In the genomic region with DNA sequence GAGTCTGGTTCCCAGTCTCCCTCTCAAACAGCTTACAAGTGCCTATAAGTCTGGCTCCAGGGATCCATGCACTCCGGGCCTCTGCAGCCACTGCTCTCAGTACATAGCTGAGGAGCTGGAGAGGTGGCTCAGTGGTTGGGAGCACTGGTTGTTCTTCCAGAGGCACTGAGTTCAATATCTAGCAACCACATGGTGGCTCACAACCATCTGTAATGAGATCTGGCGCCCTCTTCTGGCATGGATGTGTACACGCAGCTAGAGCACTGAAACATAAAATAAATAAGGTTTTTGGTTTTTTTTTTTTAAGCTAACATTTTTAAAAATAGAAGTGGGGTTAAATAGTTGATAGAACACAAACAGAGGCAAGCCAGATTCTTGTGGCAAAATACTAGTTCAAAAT, we compare ENCODE assay signal across 8 mouse cellular contexts.
DNase-seq lines count a peak whose midpoint lies in the region; ATAC-seq and TF ChIP-seq lines count a peak whose summit lies in the region.

No protein-coding gene starts in this region.

- POLR2A ChIA-PET in Patski (lab: Charles Lee): interaction anchor here (1.6 kb wide), 1 partner anchor 10 kb away, joined by 3 read pairs; no protein-coding TSS in a partner anchor

- H3K27me3 ChIP-seq in heart, postnatal 0 days (ENCODE audit: control insufficient read depth, insufficient read depth, low read length): no peaks in the 10 kb centered on the region
- H3K27me3 ChIP-seq in heart, embryonic 12.5 days (replicated peaks): no peaks in the 10 kb centered on the region
- H3K27me3 ChIP-seq in Patski: no peaks in the 10 kb centered on the region

- no peak for TF ChIP-seq POLR2A in cortical plate, adult 2 months (IDR thresholded peaks at IDR 0.05; ENCODE audit: extremely low read depth, insufficient read depth, low read length)

- H3K4me1 ChIP-seq in heart, postnatal 0 days (ENCODE audit: control insufficient read depth, insufficient read depth): no peaks in the 10 kb centered on the region
- H3K4me1 ChIP-seq in heart, embryonic 12.5 days (replicated peaks): no peaks in the 10 kb centered on the region
- no peaks in the 10 kb centered on the region for H3K4me1 ChIP-seq in cortical plate, adult 2 months (ENCODE audit: control insufficient read depth, insufficient read depth, low read length)

- no peak for TF ChIP-seq EP300 in heart, postnatal 0 days (IDR thresholded peaks at IDR 0.05; ENCODE audit: low read depth)

- peaks cover 52% of the 10 kb centered on the region for H3K36me3 ChIP-seq in heart, postnatal 0 days (replicated peaks; ENCODE audit: control insufficient read depth, insufficient read depth, low read length)
- H3K36me3 ChIP-seq in heart, embryonic 12.5 days: peaks cover 76% of the 10 kb centered on the region

- peak; percentile 53 for TF ChIP-seq CTCF in heart, postnatal 0 days (IDR thresholded peaks at IDR 0.05; ENCODE audit: low read depth)
- TF ChIP-seq CTCF in Patski (IDR thresholded peaks at IDR 0.05): peak; percentile 69
- peak; percentile 45 for TF ChIP-seq CTCF in cortical plate, adult 2 months (IDR thresholded peaks at IDR 0.05; ENCODE audit: extremely low read depth, insufficient read depth, low read length)

- no peaks in the 10 kb centered on the region for H3K9me3 ChIP-seq in heart, postnatal 0 days (replicated peaks; ENCODE audit: control insufficient read depth, low read length)
- no peaks in the 10 kb centered on the region for H3K9me3 ChIP-seq in heart, embryonic 12.5 days (replicated peaks)

- DNase-seq in heart, postnatal 0 days (ENCODE audit: low spot score): no peak
- DNase-seq in 416B (ENCODE audit: low read depth): peak; percentile 65
- no peak for DNase-seq in Patski (ENCODE audit: low read depth, low spot score)
- peak; percentile 46 for DNase-seq in lung, postnatal 10 days
- DNase-seq in thymus, postnatal 4 days: peak; percentile 71
- DNase-seq in urinary bladder, postnatal 4 days (ENCODE audit: low spot score in 2 of 2): no peak

- no peak overlapping the region for H3K27ac ChIP-seq in heart, postnatal 0 days (ENCODE audit: low read depth)
- no peak overlapping the region for H3K27ac ChIP-seq in heart, embryonic 12.5 days (ENCODE audit: poor library complexity, severe bottlenecking)
- no peak overlapping the region for H3K27ac ChIP-seq in cortical plate, adult 2 months (ENCODE audit: insufficient read depth, low read length)

- H3K9ac ChIP-seq in heart, postnatal 0 days (replicated peaks; ENCODE audit: low read depth, low read length): no peak overlapping the region
- no peak overlapping the region for H3K9ac ChIP-seq in heart, embryonic 12.5 days

- no peak overlapping the region for H3K4me3 ChIP-seq in heart, postnatal 0 days (ENCODE audit: low read depth, low read length)
- no peak overlapping the region for H3K4me3 ChIP-seq in heart, embryonic 12.5 days
- no peak overlapping the region for H3K4me3 ChIP-seq in cortical plate, adult 2 months (ENCODE audit: insufficient read depth, low read length)

- ATAC-seq in heart, postnatal 0 days (ENCODE audit: insufficient read depth, low read depth): no peak
- no peak for ATAC-seq in heart, embryonic 12.5 days (ENCODE audit: insufficient number of reproducible peaks, low FRiP score)
- no peak for ATAC-seq in Patski

- no peak overlapping the region for H3K4me2 ChIP-seq in heart, postnatal 0 days (ENCODE audit: low read depth, low read length)
- no peak overlapping the region for H3K4me2 ChIP-seq in heart, embryonic 12.5 days

- 63% methylated on average over 3 of the region's 3 CpGs for WGBS in heart, postnatal 0 days
- WGBS in heart, embryonic 12.5 days: 58% methylated on average over 3 of the region's 3 CpGs

- in situ Hi-C loops in Patski (cut with MboI; ENCODE audit: low pct_unique_long_range_greater_than_20kb): loop anchor here (10.0 kb wide), 1 partner anchor 131 kb away; no protein-coding TSS in a partner anchor

- CTCF ChIA-PET in Patski (lab: Charles Lee): interaction anchor here (0.7 to 2.2 kb wide), 9 partner anchors 10 to 104 kb away, joined by 3 to 10 read pairs (median 4); no protein-coding TSS in a partner anchor

Comparison
In these comparisons a context has a peak if more than half of its experiments do, and no peak if none do; other contexts are left out.
1. DNase-seq: peak in 416B (single experiment), lung, postnatal 10 days (single experiment) and thymus, postnatal 4 days (single experiment); none in heart, postnatal 0 days (single experiment), Patski (single experiment) and urinary bladder, postnatal 4 days (0 of 2).
2. Peak in every context shown above with its lines, with median percentiles within 50 percentile points of each other: CTCF ChIP-seq.